Mouse (Mus musculus) heart, adult 2 months (tissue): ENCODE data around the gene Wdr25. TPM values are rescaled to one million over a fixed set of nuclear protein-coding genes. Genes with fewer than 3 reads are reported as not detected.

Source experiments
- DNase-seq, 2 experiments: peaks; one replicate each; pipeline ENCODE4 v3.0.0; 2021
- H3K27ac ChIP-seq: fragments of 200-600 bp; 2 replicates; pipeline ENCODE4 v1.8.1; 2022
- H3K27me3 ChIP-seq: fragments of 200-500 bp; 2 replicates; pipeline ENCODE4 v1.6.1; 2012; ENCODE audit warnings: mild to moderate bottlenecking, low read length, inconsistent platforms, mixed read lengths; ENCODE audit not compliant: control insufficient read depth, insufficient read depth
- H3K36me3 ChIP-seq: fragments of 200-500 bp; 2 replicates; pipeline ENCODE4 v1.6.1; 2012; ENCODE audit warnings: low read length, inconsistent platforms; ENCODE audit not compliant: control insufficient read depth, insufficient read depth
- H3K4me1 ChIP-seq: fragments of 200-500 bp; 2 replicates; pipeline ENCODE4 v1.6.1; 2011; ENCODE audit warnings: low read length; ENCODE audit not compliant: control insufficient read depth, insufficient read depth
- H3K4me3 ChIP-seq: fragments of 200-600 bp; 2 replicates; pipeline ENCODE4 v1.8.1; 2022
- H3K79me2 ChIP-seq: fragments of 200-500 bp; replicated peaks from 2 replicates; pipeline ENCODE4 v1.6.1; 2012; ENCODE audit warnings: mild to moderate bottlenecking, inconsistent platforms, low read length, moderate library complexity, mixed read lengths; ENCODE audit not compliant: control insufficient read depth, insufficient read depth
- H3K9ac ChIP-seq: fragments of 200-500 bp; 2 replicates; pipeline ENCODE4 v1.6.1; 2012; ENCODE audit warnings: low read depth, mild to moderate bottlenecking, control low read depth, inconsistent platforms, low read length, mixed read lengths
- CTCF ChIP-seq: fragments of 200-600 bp; IDR thresholded peaks from 2 replicates; pipeline ENCODE4 v1.8.1; 2022; ENCODE audit warnings: antibody characterized with exemption, mild to moderate bottlenecking, moderate library complexity
- EP300 ChIP-seq: fragments of 200-500 bp; IDR thresholded peaks from 2 replicates; pipeline ENCODE4 v1.6.1; 2011; ENCODE audit warnings: low read depth, low read length, control low read depth; ENCODE audit not compliant: insufficient read depth
- POLR2A ChIP-seq: fragments of 200-500 bp; IDR thresholded peaks from 2 replicates; pipeline ENCODE4 v1.6.1; 2011; ENCODE audit warnings: mild to moderate bottlenecking, low read depth, low read length, control low read depth; ENCODE audit not compliant: insufficient read depth
- WGBS: fragments of 180-500 bp; shearing (Covaris S2); methylation state at CpG from one replicate; pipeline ENCODE4 v1.1.7; 2018; 5-methylcytosine and 5-hydroxymethylcytosine counted together
- intact Hi-C: fragments of 180-260 bp; cut with DNase I; formaldehyde crosslinking; loops from one replicate; pipeline ENCODE4 v1.15.1; 2025
- polyA plus RNA-seq: library from polyadenylated mRNA; depleted of rRNA; stranded (reverse); fragments of >200 nt; gene quantifications from 2 replicates; pipeline ENCODE4 v1.2.3, GENCODE M21; 2012
- total RNA-seq, 2 experiments: library from RNA; stranded (reverse); gene quantifications; 2 replicates each; pipeline ENCODE4 v1.2.3; 2021

Gene Wdr25
- total and polyA plus RNA-seq, 3 experiments, result 3.5 to 9.5 (median 4.9) TPM

GRCm38 (mm10) chr12:109049949-109050348 is 156.5 kb downstream of the Wdr25 start:
- Histone ChIP-seq H3K36me3 (no peaks in the 10 kb centered on the region), H3K4me1 (no peaks in the 10 kb centered on the region), H3K27me3 (peaks cover 15% of the 10 kb centered on the region), H3K4me3 (no peak overlapping the region), H3K27ac (no peak overlapping the region), H3K9ac (no peak overlapping the region), H3K79me2 (no peaks in the 10 kb centered on the region)
- DNase-seq, result no peak
- intact Hi-C loops, result no loop called here
- TF ChIP-seq EP300, result no peak
- no peak for TF ChIP-seq CTCF
- TF ChIP-seq POLR2A, result no peak
- WGBS, result 85% methylated on average over 4 of the region's 4 CpGs

- Histone ChIP-seq H3K4me3 (peak overlapping the region; percentile 28), H3K4me1 (no peaks in the 10 kb centered on the region), H3K9ac (no peak overlapping the region; the same call in 1 of the 2 replicates), H3K79me2 (no peaks in the 10 kb centered on the region), H3K36me3 (no peaks in the 10 kb centered on the region), H3K27ac (no peak overlapping the region), H3K27me3 (peaks cover 15% of the 10 kb centered on the region)
- DNase-seq, result no peak
- intact Hi-C loops, result no loop called here
- WGBS, result under 1% methylated on average over 103 of the region's 105 CpGs
- TF ChIP-seq CTCF (no peak), POLR2A (no peak), EP300 (no peak)
Observed at GRCm38 (mm10) chr12:109053020-109053806, 159.8 kb downstream of the Wdr25 start.

DNA sequence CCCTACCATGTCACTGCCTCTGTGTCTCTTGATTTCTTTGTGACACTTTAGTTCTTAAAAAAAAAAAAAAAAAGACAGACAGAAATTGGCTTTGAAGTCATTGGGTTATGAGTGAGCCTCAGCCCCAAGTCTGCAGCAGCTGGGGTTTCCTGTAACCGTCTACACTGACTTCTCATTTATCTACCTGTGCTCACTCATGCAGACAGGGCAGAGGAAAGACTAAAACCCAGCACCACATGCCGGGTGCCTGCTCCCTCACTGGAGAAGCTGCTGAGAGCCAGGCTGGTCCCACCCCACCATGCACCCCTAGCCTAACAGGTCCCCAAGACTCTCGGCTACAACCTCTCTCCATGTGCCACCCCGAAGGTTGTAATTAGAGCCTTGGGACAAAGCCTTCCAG is 164.3 kb downstream of the Wdr25 start:
- WGBS, result 70% methylated on average over 4 of the region's 4 CpGs
- Histone ChIP-seq H3K4me3 (no peak overlapping the region), H3K79me2 (no peaks in the 10 kb centered on the region), H3K4me1 (no peaks in the 10 kb centered on the region), H3K9ac (no peak overlapping the region), H3K27me3 (peaks cover 9% of the 10 kb centered on the region), H3K27ac (no peak overlapping the region), H3K36me3 (no peaks in the 10 kb centered on the region)
- no peak for DNase-seq
- intact Hi-C loops, result no loop called here
- TF ChIP-seq POLR2A (no peak), CTCF (no peak), EP300 (no peak)

- intact Hi-C loops, result no loop called here
- no peak for TF ChIP-seq EP300
- no peak for TF ChIP-seq POLR2A
- no peak for TF ChIP-seq CTCF
- H3K36me3 ChIP-seq, result no peaks in the 10 kb centered on the region
- H3K27ac ChIP-seq, result no peak overlapping the region
- H3K4me1 ChIP-seq, result no peaks in the 10 kb centered on the region
- H3K27me3 ChIP-seq, result peaks cover 2% of the 10 kb centered on the region; the same call in 1 of the 2 replicates
- no peak overlapping the region for H3K9ac ChIP-seq
- H3K79me2 ChIP-seq, result no peaks in the 10 kb centered on the region
- no peak for DNase-seq
- no peak overlapping the region for H3K4me3 ChIP-seq
- WGBS, result 76% methylated on average over 8 of the region's 8 CpGs
Observed at GRCm38 (mm10) chr12:109058660-109059059, 165.2 kb downstream of the Wdr25 start.

DNA sequence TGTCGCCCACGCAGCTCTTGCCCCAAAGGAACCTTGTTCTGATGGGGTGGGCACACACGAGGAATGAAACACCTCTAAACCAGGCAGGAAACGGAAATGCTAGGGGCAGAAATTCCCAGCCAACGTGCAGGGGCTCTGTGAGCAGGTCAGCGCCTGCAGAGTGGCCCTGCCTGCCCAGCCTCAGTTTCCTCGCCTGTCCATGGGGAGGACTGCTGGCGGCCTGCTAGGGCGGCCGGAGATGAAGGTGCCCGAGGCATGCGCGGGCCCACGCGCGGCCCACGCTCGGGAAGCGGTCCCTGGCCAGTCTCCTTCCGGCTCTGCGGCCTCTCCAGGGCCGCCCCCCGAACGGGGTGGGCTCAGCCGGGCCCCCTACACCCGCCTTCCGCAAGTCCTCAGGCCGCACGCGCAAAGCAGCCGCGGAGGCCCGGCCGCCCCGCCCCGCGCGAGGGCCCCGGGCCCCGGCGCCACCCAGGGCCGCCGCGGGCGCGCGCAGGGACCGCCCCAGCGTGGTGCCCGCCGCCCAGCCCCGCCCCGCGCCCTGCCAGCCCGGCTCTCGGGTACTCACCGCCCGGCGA is 174.2 kb downstream of the Wdr25 start:
- H3K4me3 ChIP-seq, result peak overlapping the region; percentile 36; the same call in 1 of the 2 replicates
- H3K9ac ChIP-seq, result peak overlapping the region; percentile 27; the same call in 1 of the 2 replicates
- no peaks in the 10 kb centered on the region for H3K79me2 ChIP-seq
- intact Hi-C loops, result no loop called here
- TF ChIP-seq POLR2A (no peak), EP300 (no peak), CTCF (no peak)
- H3K4me1 ChIP-seq, result no peaks in the 10 kb centered on the region
- H3K36me3 ChIP-seq, result no peaks in the 10 kb centered on the region
- 2% methylated on average over 57 of the region's 59 CpGs for WGBS
- no peak overlapping the region for H3K27ac ChIP-seq
- H3K27me3 ChIP-seq, result no peaks in the 10 kb centered on the region
- peak; percentile 32 to 57 for DNase-seq

DNA sequence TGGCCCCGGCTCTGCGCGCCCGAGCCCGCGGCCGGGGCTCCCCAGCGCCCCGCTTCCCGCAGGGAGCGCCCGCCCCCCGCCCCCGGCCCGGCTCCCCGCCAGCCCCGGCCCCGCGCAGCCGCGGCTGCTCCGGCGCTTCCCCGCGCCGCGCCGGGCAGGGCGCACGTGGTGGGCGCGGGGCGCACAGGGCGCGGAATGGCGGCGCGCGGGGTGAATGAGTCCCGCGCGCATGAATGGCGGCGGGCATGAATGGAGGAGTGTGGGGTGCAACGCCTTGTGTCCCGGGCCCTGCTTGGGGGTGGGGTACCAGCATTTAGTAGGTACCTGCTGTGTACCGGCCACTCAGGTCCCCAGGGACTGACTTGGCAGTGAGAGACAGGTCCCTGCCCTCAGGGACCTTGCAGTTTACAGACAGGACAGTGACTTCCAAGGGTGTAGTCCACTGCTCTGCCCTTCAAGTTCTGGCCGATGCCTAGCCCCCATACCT is 174.8 kb downstream of the Wdr25 start, which contains the start of gene Begain:
Begain (minus strand) TSS at position 51 of the 487 bp plus-strand sequence.
- no peaks in the 10 kb centered on the region for H3K36me3 ChIP-seq
- no peak for DNase-seq
- intact Hi-C loops, result no loop called here
- no peaks in the 10 kb centered on the region for H3K27me3 ChIP-seq
- no peak for TF ChIP-seq POLR2A
- TF ChIP-seq EP300, result no peak
- no peak for TF ChIP-seq CTCF
- no peak within 1 kb of the TSS for H3K27ac ChIP-seq
- H3K4me1 ChIP-seq, result no peaks in the 10 kb centered on the region
- no peaks in the 10 kb centered on the region for H3K79me2 ChIP-seq
- H3K4me3 ChIP-seq, result peak within 1 kb of the TSS; percentile 36; the same call in 1 of the 2 replicates
- WGBS, result 3% methylated on average over 47 of the region's 48 CpGs
- peak within 1 kb of the TSS; percentile 27; the same call in 1 of the 2 replicates for H3K9ac ChIP-seq
